Mouse (Mus musculus) forebrain, embryonic 13.5 days (tissue): ENCODE data around the gene Lbhd1. TPM values are rescaled to one million over a fixed set of nuclear protein-coding genes. Genes with fewer than 3 reads are reported as not detected.
"Not testable (repeated sequence)": the region's sequence is repeated elsewhere in the genome, so short reads cannot be mapped to it uniquely, and the experiment has no call there.

Experiments
- ATAC-seq: fragments of 200-750 bp; cut with Nextera tagmentation; 2 replicates; pipeline ENCODE4 v1.8.0; 2017
- H3K27ac ChIP-seq: fragments of 300-500 bp; sonication (generic); 2 replicates; pipeline ENCODE4 v1.5.1; 2015; ENCODE audit warnings: inconsistent platforms, mild to moderate bottlenecking, moderate library complexity
- H3K27me3 ChIP-seq: fragments of 300-500 bp; sonication (generic); 2 replicates; pipeline ENCODE4 v1.6.1; 2015; ENCODE audit warnings: mild to moderate bottlenecking, inconsistent platforms
- H3K36me3 ChIP-seq: fragments of 300-500 bp; sonication (generic); 2 replicates; pipeline ENCODE4 v1.6.1; 2015; ENCODE audit warnings: mild to moderate bottlenecking, inconsistent platforms; ENCODE audit not compliant: poor library complexity, severe bottlenecking
- H3K4me1 ChIP-seq: fragments of 300-500 bp; sonication (generic); 2 replicates; pipeline ENCODE4 v1.6.1; 2015; ENCODE audit warnings: inconsistent platforms
- H3K4me2 ChIP-seq: fragments of 300-500 bp; sonication (generic); 2 replicates; pipeline ENCODE4 v1.6.1; 2015; ENCODE audit warnings: inconsistent platforms, mild to moderate bottlenecking, moderate library complexity
- H3K4me3 ChIP-seq: fragments of 300-500 bp; sonication (generic); 2 replicates; pipeline ENCODE4 v1.5.1; 2015; ENCODE audit warnings: mild to moderate bottlenecking, inconsistent platforms
- H3K9ac ChIP-seq: fragments of 300-500 bp; sonication (generic); 2 replicates; pipeline ENCODE4 v1.6.1; 2015; ENCODE audit warnings: mild to moderate bottlenecking, inconsistent platforms
- H3K9me3 ChIP-seq: fragments of 300-500 bp; sonication (generic); replicated peaks from 2 replicates; pipeline ENCODE4 v1.6.1; 2016; ENCODE audit warnings: inconsistent platforms
- WGBS: fragments of 180-500 bp; shearing (Covaris S2); methylation state at CpG from one replicate; pipeline ENCODE4 v1.1.7; 2015; 5-methylcytosine and 5-hydroxymethylcytosine counted together
- polyA plus RNA-seq: library from polyadenylated mRNA; unstranded; fragments of >200 nt; fragmentation: Nextera tagmentation; extraction: Ambion mirVana; gene quantifications from 2 replicates; pipeline ENCODE4 v1.2.1, GENCODE M21; 2015

Lbhd1 gene
- polyA plus RNA-seq, 1 experiment from 2014 or later = 85.7 TPM

GRCm38 (mm10) chr19:8875031-8875430, 8.5 kb upstream of the Lbhd1 start:
- no peak overlapping the region for H3K4me2 ChIP-seq
- peaks cover 43% of the 10 kb centered on the region for H3K36me3 ChIP-seq
- H3K9me3 ChIP-seq = no peaks in the 10 kb centered on the region
- no peaks in the 10 kb centered on the region for H3K27me3 ChIP-seq
- 93% methylated on average over 7 of the region's 7 CpGs for WGBS
- H3K27ac ChIP-seq = no peak overlapping the region
- H3K4me3 ChIP-seq = no peak overlapping the region
- ATAC-seq = no peak
- peaks cover 18% of the 10 kb centered on the region for H3K4me1 ChIP-seq
- no peak overlapping the region for H3K9ac ChIP-seq

GRCm38 (mm10) chr19:8880311-8881033, 3.1 kb upstream of the Lbhd1 start, which contains the start of gene Uqcc3:
Gene Uqcc3, minus strand, starts transcription at chr19:8880923.
- peak; percentile 98 for ATAC-seq
- peak within 1 kb of the TSS; percentile 67 for H3K4me2 ChIP-seq
- no peaks in the 10 kb centered on the region for H3K9me3 ChIP-seq
- H3K9ac ChIP-seq = peak within 1 kb of the TSS; percentile 87
- H3K27me3 ChIP-seq = no peaks in the 10 kb centered on the region
- H3K4me1 ChIP-seq = peaks cover 10% of the 10 kb centered on the region
- under 1% methylated on average over 42 of the region's 42 CpGs for WGBS
- H3K4me3 ChIP-seq = peak within 1 kb of the TSS; percentile 66
- H3K36me3 ChIP-seq = peaks cover 19% of the 10 kb centered on the region
- peak within 1 kb of the TSS; percentile 79 for H3K27ac ChIP-seq

- H3K9ac ChIP-seq = peak overlapping the region; percentile 87
- peaks cover 10% of the 10 kb centered on the region for H3K4me1 ChIP-seq
- ATAC-seq = peak; percentile 33
- WGBS = 11% methylated on average over 3 of the region's 3 CpGs
- H3K36me3 ChIP-seq = peaks cover 13% of the 10 kb centered on the region
- peak overlapping the region; percentile 66 for H3K4me3 ChIP-seq
- no peak overlapping the region for H3K27ac ChIP-seq
- H3K4me2 ChIP-seq = peak overlapping the region; percentile 67
- H3K9me3 ChIP-seq = no peaks in the 10 kb centered on the region
- H3K27me3 ChIP-seq = no peaks in the 10 kb centered on the region
Observed at GRCm38 (mm10) chr19:8881034-8881392, 2.5 kb upstream of the Lbhd1 start.

- peak overlapping the region; percentile 65; the same call in 1 of the 2 replicates for H3K4me3 ChIP-seq
- no peaks in the 10 kb centered on the region for H3K9me3 ChIP-seq
- WGBS = 68% methylated on average over 1 of the region's 1 CpGs
- peaks cover 14% of the 10 kb centered on the region for H3K36me3 ChIP-seq
- H3K27ac ChIP-seq = no peak overlapping the region; the same call in 1 of the 2 replicates
- no peak overlapping the region; the same call in 1 of the 2 replicates for H3K9ac ChIP-seq
- H3K4me2 ChIP-seq = peak overlapping the region; percentile 80; the same call in 1 of the 2 replicates
- no peak for ATAC-seq
- H3K27me3 ChIP-seq = no peaks in the 10 kb centered on the region
- peaks cover 21% of the 10 kb centered on the region for H3K4me1 ChIP-seq
Observed at GRCm38 (mm10) chr19:8886916-8887584, 3.5 kb downstream of the Lbhd1 start.

GRCm38 (mm10) chr19:8887585-8888463, 4.3 kb downstream of the Lbhd1 start:
- Histone ChIP-seq H3K27me3 (no peaks in the 10 kb centered on the region), H3K4me1 (peaks cover 21% of the 10 kb centered on the region), H3K36me3 (peaks cover 14% of the 10 kb centered on the region), H3K9ac (peak overlapping the region; percentile 83), H3K4me3 (peak overlapping the region; percentile 65), H3K27ac (peak overlapping the region; percentile 58; the same call in 1 of the 2 replicates), H3K4me2 (peak overlapping the region; percentile 80), H3K9me3 (no peaks in the 10 kb centered on the region)
- no peak for ATAC-seq
- 13% methylated on average over 19 of the region's 19 CpGs for WGBS

GRCm38 (mm10) chr19:8888511-8889385, 5.2 kb downstream of the Lbhd1 start, which contains the start of the genes 1810009A15Rik and Gm49416:
Gene 1810009A15Rik, plus strand, starts transcription at chr19:8888853.
Gene Gm49416, plus strand, starts transcription at chr19:8888926.
- H3K4me2 ChIP-seq = peak within 1 kb of the TSS; percentile 80
- no peaks in the 10 kb centered on the region for H3K27me3 ChIP-seq
- H3K27ac ChIP-seq = peak within 1 kb of the TSS; percentile 87
- WGBS = under 1% methylated on average over 58 of the region's 58 CpGs
- peaks cover 27% of the 10 kb centered on the region for H3K4me1 ChIP-seq
- H3K36me3 ChIP-seq = peaks cover 14% of the 10 kb centered on the region
- peak within 1 kb of the TSS; percentile 65 for H3K4me3 ChIP-seq
- H3K9ac ChIP-seq = peak within 1 kb of the TSS; percentile 83
- no peaks in the 10 kb centered on the region for H3K9me3 ChIP-seq
- ATAC-seq = peak; percentile 97

GRCm38 (mm10) chr19:8892829-8893766, 9.6 kb downstream of the Lbhd1 start, which contains the start of gene Ints5:
Gene Ints5, plus strand, starts transcription at chr19:8893005.
- Histone ChIP-seq H3K4me3 (peak within 1 kb of the TSS; percentile 93), H3K4me2 (peak within 1 kb of the TSS; percentile 87), H3K4me1 (peaks cover 31% of the 10 kb centered on the region), H3K27ac (peak within 1 kb of the TSS; percentile 78), H3K9me3 (no peaks in the 10 kb centered on the region), H3K36me3 (peaks cover 40% of the 10 kb centered on the region), H3K9ac (peak within 1 kb of the TSS; percentile 96), H3K27me3 (no peaks in the 10 kb centered on the region)
- 4% methylated on average over 49 of the region's 54 CpGs for WGBS
- ATAC-seq = peak; percentile 72

GRCm38 (mm10) chr19:8895397-8895960, 11.9 kb downstream of the Lbhd1 start:
- Histone ChIP-seq H3K4me3 (0 out of 2 replicates have a peak overlapping the region, but pooled peaks have one; percentile 2), H3K4me1 (peaks cover 32% of the 10 kb centered on the region), H3K4me2 (no peak overlapping the region), H3K27me3 (no peaks in the 10 kb centered on the region), H3K27ac (no peak overlapping the region), H3K36me3 (peaks cover 36% of the 10 kb centered on the region), H3K9ac (no peak overlapping the region), H3K9me3 (no peaks in the 10 kb centered on the region)
- no peak for ATAC-seq
- 92% methylated on average over 9 of the region's 9 CpGs for WGBS

- H3K9me3 ChIP-seq, H3K4me2 ChIP-seq, H3K27me3 ChIP-seq, H3K27ac ChIP-seq, H3K4me3 ChIP-seq, H3K9ac ChIP-seq, ATAC-seq: not testable (repeated sequence)
- 90% methylated on average over 5 of the region's 5 CpGs for WGBS
- Histone ChIP-seq H3K4me1 (peaks cover 32% of the 10 kb centered on the region), H3K36me3 (peaks cover 29% of the 10 kb centered on the region)
Observed at GRCm38 (mm10) chr19:8896231-8896630, 12.7 kb downstream of the Lbhd1 start.
